Mouse (Mus musculus) mammary gland, adult 2 months (tissue): Measurements from ENCODE around the gene Ugt1a1. TPM values are rescaled to one million over a fixed set of nuclear protein-coding genes. Genes with fewer than 3 reads are reported as not detected.

ENCODE experiments used
- polyA plus RNA-seq: library from polyadenylated mRNA; depleted of rRNA; stranded (reverse); fragments of >200 nt; gene quantifications from 2 replicates; pipeline ENCODE4 v1.2.3, GENCODE M21; 2012; ENCODE audit warnings: low replicate concordance; rRNA removed

Ugt1a1 gene
- polyA plus RNA-seq: 0.66 and 2.0 TPM in 2 replicates

DNA sequence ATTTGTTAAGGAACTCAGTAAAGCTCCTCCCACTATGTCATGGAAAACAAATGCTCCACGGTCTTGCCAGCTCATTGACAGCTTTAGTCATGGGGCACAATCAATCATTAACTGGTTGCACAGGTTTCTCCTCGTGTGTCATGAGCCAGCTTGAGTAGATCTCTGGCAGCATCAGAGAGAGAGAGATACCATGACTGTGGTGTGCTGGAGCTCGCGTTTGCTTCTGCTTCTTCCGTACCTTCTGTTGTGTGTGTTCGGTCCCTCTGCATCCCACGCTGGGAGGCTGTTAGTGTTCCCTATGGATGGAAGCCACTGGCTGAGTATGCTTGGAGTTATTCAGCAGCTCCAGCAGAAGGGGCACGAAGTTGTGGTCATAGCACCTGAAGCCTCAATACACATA lies at the start of gene Ugt1a1:
Ugt1a1 (plus strand) TSS at position 148 of the 400 bp plus-strand sequence.

DNA sequence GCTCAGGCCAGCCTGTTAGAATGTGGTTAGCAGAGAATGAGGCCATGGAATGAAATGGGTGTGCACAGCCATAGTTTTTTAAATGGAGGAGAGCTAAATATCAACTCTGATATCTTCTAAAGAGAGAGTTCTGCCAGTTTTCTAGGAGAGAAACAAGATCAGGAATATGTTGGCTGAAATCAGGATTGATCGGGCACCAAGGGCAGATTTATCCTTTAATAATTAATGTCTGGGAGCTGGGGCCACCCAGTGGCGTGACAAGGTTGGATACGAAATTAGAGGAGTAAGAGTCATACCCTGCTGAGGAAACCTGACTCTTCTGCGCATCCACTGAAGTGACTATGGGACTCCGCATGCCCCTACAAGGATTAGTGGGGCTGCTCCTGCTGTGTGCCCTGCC lies 46.0 kb upstream of the Ugt1a1 start, which contains the start of gene Ugt1a5:
Ugt1a5 (plus strand) TSS at position 302 of the 400 bp plus-strand sequence.

DNA sequence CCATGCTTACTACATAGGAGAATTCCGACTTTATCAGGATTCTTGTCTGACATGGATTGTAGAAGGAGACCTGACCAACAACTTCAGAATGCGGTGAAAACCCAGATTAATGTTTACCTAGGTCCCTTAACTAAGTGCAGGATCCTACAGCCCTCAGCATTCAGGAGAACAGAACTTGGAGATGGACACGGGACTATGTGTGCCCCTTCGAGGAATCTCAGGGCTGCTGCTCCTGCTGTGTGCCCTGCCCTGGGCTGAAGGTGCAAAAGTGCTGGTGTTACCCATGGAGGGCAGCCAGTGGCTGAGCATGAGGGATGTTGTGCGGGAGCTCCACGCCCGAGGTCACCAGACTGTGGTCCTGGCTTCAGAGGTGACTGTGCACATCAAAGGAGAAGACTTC lies 11.3 kb upstream of the Ugt1a1 start, which contains the start of gene Ugt1a2:
Ugt1a2 (plus strand) TSS at position 146 of the 400 bp plus-strand sequence.

DNA sequence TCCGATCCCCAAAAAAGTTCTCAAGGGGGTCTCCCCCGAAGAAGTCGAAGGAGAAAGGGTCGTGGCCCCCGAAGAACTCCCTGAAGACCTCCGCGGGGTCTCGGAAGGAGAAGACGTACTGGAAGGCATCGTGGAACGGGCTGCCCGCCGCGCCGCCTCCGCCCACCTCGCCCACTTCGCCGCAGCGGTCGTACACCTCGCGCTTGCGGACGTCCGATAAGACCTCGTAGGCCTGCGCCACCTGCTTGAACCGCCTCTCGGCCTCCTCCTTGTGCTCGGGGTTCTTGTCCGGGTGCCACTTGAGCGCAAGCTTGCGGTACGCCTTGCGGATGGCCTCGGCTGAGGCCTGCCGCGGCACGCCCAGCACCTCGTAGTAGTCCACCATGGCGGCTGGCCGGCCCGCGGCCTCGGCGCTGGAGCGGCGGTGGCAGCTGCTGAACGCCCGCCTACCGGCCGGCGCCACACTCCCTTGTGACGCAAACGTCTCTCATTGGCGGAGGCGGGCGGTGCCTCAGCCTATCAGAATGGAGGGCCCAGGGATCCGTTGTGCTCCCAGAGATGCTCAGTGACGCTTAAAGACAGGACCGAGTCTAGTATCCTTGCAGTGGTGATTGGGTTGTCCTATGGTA lies 6.4 kb upstream of the Ugt1a1 start, which contains the start of gene Dnajb3:
Dnajb3 (minus strand) TSS at position 489 of the 629 bp plus-strand sequence.

DNA sequence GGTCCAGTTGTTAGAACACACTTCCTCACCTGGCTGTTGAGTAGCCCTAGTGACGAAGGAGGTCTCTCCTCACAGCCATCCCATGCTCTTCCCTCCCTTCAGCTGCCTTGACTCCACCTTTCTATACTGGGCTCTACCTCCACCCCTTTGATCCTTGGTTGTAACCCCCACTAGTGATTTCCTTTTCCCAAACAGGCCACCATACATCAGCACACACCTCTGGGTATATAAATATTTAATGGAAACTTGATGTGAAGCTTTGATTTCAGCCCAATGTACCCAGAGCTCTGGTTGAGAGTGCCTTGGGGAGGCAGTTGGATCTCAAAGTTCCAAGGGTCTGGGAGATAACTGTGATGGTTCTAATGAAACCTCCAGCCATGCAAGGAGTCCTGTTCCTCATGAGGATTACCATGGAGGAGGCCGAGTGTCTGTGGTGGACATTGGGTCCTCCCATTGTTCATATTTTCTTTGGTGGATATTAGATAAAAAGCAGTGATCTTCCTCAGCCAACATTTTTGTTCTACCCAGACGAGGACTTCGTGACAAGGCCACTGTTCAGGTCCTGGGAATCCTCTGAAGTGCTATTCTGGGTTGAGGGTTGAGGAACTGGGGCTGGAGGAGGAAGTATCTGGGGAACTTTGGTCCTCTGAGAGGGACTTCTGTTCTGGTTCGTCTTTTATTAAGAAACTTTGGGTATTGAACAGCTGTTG lies 15.1 kb downstream of the Ugt1a1 start, which contains the start of gene Mroh2a:
Mroh2a (plus strand) TSS at position 317 of the 710 bp plus-strand sequence.

Other genes starting within 250 kb of the Ugt1a1 start
- gene Usp40, start 203.4 kb upstream of the Ugt1a1 start, polyA plus RNA-seq: 5.8 and 15.8 TPM in 2 replicates
- not detected in 2 replicates for gene Ugt1a10, start 156.6 kb upstream of the Ugt1a1 start, polyA plus RNA-seq
- gene Ugt1a9, start 141.2 kb upstream of the Ugt1a1 start, polyA plus RNA-seq: 0.10 and 0.30 TPM in 2 replicates
- 0.11 TPM in 1 of 2 replicates, not detected in the other for gene Ugt1a8, start 124.1 kb upstream of the Ugt1a1 start, polyA plus RNA-seq
- 2.8 and 3.6 TPM in 2 replicates for gene Ugt1a7c, start 116.9 kb upstream of the Ugt1a1 start, polyA plus RNA-seq
- 18.2 and 37.5 TPM in 2 replicates for gene Ugt1a6b, start 108.7 kb upstream of the Ugt1a1 start, polyA plus RNA-seq
- gene Ugt1a6a, start 77.2 kb upstream of the Ugt1a1 start, polyA plus RNA-seq: 24.6 and 50.6 TPM in 2 replicates
- gene Ugt1a5, start 45.9 kb upstream of the Ugt1a1 start, polyA plus RNA-seq: 0.10 and 0.46 TPM in 2 replicates
- gene Ugt1a2, start 11.4 kb upstream of the Ugt1a1 start, polyA plus RNA-seq: 0.16 and 0.23 TPM in 2 replicates
- gene Dnajb3, start 6.2 kb upstream of the Ugt1a1 start, polyA plus RNA-seq: 0.52 and 1.2 TPM in 2 replicates
- gene Mroh2a, start 15.0 kb downstream of the Ugt1a1 start, polyA plus RNA-seq: 0.16 TPM in 2 replicates
- 34.6 and 70.9 TPM in 2 replicates for gene Hjurp, start 65.7 kb downstream of the Ugt1a1 start, polyA plus RNA-seq
- 0.05 TPM in 1 of 2 replicates, not detected in the other for gene Trpm8, start 65.7 kb downstream of the Ugt1a1 start, polyA plus RNA-seq
- 0.13 and 0.69 TPM in 2 replicates for gene Spp2, start 195.0 kb downstream of the Ugt1a1 start, polyA plus RNA-seq